Mouse (Mus musculus): ENCODE measurements around the gene Cdk12.

GRCm38 (mm10) chr11:98213311-98213710 lies 10.5 kb downstream of the Cdk12 start:
- no peak for TF ChIP-seq CTCF (IDR thresholded peaks at IDR 0.05; ENCODE audit: low read depth, low read length)
- no peak for TF ChIP-seq POLR2A (IDR thresholded peaks at IDR 0.05; ENCODE audit: borderline replicate concordance, low read depth, low read length)

Data from bone marrow macrophage, adult 2 months (primary cell).